Mouse (Mus musculus) cerebellum, adult 8-10 months (tissue): Measurements from ENCODE around the gene Mfap1b.
"Not testable (repeated sequence)": the region's sequence is repeated elsewhere in the genome, so short reads cannot be mapped to it uniquely, and the experiment has no call there.

Experiments used
- DNase-seq: peaks from one replicate; pipeline ENCODE4 v3.0.0; 2022

Mfap1b gene

DNA sequence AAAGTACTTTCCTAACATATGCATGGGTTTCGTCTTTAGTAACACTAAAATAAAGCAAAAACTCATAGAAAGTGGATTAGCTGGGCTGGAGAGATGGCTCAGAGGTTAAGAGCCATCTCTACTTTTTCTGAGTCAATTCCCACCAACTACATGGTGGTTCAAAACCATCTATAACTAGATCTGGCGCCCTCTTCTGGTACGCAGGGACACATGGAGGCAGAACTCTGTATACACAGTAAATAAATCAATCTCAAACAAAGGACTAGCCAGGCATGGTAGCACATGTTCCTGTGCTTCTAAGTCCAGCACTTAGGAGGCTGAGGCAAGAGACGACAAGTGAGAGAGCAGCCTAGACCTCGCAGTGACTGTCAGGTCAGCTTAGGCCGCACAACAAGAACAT is 4.9 kb downstream of the Mfap1b start:
- not testable (repeated sequence) for DNase-seq

- DNase-seq, result no peak
Measured at GRCm38 (mm10) chr2:121460071-121460470, 13.8 kb downstream of the Mfap1b start.

DNA sequence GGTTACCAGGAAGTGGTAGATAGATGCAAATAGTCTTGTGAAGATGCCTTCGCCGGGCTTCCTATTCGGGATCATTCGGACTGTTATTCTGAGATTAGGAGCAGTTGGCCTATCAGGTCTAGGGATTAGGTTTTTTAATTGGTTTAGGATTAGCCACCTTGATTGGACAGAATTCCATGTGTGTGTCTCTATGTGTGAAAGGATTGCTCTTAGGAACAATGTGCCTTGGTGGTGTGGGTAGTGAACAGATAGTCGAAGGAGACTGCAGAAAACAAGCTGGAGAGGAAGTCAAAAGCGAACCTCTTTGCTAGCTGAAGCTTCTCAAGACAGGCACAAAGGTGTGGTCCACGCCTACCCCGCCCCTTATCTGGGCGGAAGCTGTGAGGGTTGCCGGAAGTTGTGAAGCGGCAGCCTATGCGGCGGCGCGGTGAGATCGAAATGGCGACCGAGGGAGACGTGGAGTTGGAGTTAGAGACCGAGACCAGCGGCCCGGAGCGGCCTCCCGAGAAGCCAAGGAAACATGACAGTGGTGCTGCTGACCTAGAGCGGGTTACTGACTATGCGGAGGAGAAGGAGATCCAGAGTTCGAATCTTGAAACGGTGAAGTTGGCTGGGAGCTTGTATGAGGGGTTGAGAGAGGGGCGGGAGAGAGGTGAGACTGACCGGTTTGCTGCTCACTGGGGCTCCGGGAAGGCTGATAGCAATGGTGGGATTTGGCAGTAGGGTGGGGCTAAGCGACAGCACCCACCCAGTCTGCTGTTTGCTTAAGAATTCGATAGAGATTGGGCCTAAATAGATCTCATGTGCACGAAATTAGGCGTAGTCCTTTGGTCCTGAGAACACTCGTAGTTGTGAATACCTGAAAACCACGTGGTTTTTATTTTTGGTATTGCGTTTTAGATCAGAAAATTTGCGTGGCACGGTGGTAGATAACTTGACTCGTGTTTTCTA is 16.9 kb downstream of the Mfap1b start, which contains the start of gene Serinc4:
Gene Serinc4 (minus strand): TSS at position 90 of the 951 bp plus-strand sequence.
- DNase-seq, result peak; percentile 66

DNA sequence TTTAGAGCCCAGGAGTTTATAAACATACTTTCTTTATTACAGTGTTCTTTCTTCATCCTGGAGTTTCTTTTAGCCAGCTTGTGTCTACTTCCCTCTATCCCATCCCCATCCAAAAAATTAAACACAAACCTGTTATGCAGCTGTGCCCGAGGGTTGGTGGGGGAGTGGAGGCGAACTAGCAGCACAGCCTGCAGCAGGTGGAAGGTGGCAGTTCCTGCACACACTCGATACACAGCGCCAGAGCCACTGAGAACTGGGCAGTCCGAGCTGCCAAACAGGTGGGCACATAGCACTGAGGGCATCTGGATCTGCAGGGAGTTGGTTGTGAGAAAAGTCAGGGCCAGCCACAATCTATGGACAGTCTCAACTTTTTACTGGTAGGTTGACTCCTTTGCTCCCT is 18.3 kb downstream of the Mfap1b start:
- no peak for DNase-seq

DNA sequence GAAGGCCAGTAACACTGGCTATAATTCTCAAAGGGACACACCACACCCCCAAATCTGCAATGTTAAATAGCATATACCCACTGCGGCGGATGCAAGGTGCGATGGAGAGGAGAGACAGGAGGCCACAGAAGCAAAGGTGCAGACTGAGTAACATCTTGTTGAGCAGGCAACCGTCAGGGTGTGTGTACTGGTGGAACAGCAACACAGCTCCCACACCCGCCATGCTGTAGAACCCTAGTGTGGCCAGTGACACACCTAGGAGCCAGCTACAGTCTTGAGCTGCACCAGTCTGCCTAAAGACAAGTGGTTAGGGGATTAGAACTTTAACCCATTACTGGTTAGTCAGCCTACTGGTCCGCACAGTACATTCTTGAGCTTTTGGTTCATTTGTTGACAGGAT is 19.9 kb downstream of the Mfap1b start:
- no peak for DNase-seq

DNA sequence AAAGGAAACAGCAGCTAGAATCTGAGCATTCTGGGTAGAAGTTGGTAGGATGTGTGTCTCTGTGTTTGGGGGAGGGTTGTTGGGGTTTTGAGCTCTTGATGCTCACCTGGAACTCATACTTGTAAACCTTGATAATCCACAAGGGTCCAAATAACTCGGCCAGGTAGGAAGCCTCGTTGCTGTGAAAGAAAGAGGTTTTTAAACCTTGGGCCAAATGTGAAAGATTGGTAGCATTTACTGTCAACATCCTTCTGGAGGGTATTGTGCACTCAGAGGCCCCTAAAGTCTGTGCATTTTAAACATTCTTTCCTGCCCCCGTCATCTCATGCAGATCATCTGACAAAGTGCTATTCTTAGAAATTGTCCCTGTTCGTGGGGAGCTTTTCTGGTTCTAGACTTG is 20.9 kb downstream of the Mfap1b start, which contains the start of gene Hypk:
Gene Hypk (plus strand): TSS at position 301 of the 400 bp plus-strand sequence.
- DNase-seq, result no peak

DNA sequence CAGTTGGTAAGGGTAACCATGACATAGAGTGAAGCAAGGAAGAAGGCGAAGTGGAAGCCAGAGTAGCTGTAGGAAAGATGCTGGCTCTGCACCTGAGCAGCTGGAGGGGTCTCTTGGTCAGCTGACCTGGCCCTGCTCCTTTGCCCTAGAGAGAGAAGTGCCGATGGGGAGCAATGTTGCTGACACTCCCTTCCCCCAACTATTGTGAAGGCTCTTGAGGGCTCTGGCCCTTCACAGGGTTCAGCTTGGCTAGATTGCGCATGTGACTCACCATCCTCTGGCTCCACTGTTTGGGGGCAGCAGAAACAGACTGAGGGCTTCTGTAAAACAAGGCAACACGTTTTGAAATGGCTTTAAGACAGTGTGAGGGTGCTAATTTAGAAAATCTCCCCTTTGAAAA is 21.5 kb downstream of the Mfap1b start:
- DNase-seq, result no peak

DNA sequence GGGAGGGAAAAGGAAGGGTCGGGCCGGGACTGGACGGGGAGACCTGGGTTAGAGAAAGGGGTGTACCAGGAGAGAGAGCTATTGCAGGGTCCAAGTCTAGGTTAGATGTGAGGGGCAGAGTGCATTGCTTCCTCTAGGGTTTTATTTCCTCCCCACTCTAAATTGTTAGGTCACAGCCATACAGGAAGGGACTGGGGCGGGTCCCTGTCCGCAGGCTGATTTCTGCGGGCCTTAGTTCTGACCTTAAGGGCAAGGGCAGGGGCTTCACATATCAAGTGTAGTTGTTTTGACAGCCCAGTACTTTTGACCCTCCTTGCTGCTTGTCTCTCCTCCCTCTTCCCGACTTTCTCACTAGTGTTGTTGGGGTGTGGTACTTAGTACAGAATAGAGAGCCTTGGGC is 23.8 kb downstream of the Mfap1b start:
- DNase-seq, result no peak

DNA sequence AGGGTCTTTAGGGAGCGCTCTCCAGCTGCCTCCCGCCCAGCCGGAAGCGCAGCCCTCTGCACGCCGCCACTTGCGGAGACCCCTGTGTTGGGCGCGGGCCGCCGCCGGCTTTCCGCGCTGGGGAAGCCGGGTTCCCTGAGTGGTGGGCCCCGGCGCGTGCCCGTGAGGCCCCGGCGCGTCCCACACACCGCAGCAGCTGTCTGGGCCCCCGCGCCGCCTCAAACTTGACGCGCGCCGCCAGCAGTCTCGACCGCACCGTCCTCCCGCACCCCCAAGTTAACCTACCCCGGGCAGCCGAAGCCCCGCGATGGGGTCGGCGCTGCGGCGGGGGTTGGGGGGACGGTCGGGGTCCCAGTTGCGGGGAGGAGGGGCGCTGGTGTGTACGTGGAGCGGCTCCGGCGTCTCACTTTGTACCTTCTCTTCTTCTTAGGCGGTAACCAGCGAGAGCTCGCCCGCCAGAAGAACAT is 24.3 kb downstream of the Mfap1b start:
- DNase-seq, result no peak

GRCm38 (mm10) chr2:121448739-121449535 is 24.9 kb downstream of the Mfap1b start, which contains the start of gene Serf2:
Gene Serf2 (plus strand): TSS chr2:121449195.
- DNase-seq, result peak; percentile 98

DNA sequence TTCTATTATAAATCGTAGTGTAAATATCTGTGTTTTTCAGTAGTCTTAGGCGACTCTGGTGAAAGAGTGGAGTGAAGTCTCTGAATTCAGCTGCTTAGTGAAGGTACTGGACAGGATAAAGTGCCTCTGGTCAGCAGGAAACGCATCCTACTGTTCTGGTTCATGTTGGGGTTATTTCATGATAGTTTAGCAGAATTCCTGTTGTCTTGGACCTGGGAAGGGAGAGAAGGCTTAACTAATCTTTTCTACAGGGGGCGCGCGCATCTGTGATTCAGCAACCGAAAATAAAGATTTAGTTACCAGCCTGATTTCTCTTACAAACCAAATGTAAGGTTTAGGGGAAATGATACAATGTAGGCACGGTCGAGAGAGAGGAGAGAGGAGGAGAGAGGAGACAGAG is 25.7 kb downstream of the Mfap1b start:
- DNase-seq, result peak; percentile 35

GRCm38 (mm10) chr2:121447006-121447405 is 26.9 kb downstream of the Mfap1b start:
- no peak for DNase-seq

DNA sequence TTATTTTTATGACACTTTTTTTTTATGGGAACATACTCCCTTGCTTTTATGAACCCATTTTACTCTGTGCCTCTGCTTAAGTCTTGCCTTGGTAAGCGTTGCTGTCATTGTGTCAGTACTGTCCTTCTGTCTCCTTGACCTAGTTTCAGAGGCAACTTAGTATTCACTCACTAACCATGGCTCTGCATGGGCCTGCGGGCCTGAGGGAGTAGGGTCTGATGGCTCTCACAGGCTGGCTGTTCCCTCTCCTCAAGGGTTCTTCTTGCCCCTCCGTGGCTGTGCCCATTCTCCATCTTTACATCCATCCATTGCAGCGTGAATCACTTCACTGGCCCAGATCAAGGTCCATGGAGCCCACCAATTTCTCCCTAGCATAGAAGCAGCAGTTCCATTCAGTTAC is 27.4 kb downstream of the Mfap1b start:
- no peak for DNase-seq

DNA sequence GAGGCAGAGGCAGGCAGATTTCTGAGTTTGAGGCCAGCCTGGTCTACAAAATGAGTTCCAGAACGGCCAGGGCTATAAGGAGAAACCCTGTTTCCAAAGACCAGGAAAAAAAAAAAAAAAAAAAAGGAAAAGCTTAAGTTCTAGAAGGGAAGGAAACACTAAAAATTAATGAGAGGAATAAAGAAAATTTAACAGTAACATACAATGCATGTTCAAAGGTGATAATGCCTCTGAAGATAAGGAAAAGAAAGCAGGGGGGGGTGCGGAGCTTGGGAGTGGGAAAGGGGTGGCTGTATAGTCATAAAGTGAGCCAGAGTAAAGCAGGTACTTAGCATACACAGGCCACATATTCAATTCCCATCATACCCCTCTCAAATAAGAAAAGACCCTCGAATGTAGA is 28.8 kb downstream of the Mfap1b start:
- no peak for DNase-seq

DNA sequence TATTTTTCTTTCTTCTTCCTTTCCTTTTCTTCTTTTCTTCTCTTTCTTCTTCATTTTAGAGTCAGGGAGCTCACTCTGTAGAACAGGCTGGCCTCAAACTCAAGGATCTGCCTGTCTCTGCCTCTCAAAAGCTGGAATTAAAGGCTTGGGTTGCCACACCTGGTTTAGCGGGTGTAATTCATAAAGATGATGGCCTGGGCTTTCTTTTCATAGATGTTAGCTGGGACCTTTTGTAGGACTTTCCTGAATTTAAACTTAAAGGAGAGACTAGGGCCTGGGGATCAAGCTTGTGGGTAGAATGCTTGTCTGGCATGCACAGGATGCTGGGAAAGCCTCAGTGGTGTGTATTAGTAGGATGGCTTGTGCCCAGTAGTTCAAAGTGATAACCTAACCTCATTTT is 29.7 kb downstream of the Mfap1b start, which contains the start of gene Ell3:
Gene Ell3 (minus strand): TSS at position 101 of the 400 bp plus-strand sequence.
- DNase-seq, result no peak

GRCm38 (mm10) chr2:121443068-121443349 is 30.9 kb downstream of the Mfap1b start:
- DNase-seq, result no peak

DNA sequence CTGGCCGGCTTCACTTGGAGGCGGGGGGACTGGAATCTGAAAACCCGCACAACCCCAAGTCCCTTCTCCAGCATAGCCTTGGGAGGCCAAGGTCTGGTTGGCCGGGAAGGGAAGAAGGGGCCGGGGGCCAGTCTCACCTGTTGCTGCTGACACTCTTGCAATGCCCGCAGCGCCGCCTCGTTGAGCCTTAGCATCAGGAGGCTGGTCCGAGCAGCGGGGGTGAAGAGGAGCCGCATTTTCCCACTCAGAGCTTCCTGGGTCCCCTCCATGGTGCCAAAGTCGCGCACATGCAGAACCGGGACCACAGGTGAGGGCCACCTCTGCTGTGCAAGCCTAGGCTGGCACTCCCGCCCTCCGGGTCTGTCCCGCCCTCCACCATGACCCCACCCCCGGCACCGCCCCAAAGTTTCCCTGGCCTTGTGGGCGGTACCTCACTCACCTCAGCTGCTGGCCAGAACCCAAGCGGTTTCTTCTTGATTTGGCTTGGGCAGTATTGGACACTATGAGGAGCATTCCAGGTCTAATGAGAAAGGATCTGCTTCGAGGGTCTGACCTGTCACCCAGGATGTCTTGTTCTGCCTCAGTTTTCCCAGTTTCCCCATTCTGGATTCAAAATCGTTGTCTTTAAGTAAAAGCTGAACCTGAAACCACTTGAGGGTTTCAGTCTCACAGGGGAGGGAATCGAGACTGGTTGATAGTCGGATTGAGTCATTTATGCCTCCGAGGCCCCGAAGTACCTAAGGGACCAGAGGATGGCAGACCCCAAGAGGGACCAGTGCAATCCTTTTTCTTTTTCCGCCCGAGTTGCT is 31.4 kb downstream of the Mfap1b start:
- DNase-seq, result peak; percentile 51

DNA sequence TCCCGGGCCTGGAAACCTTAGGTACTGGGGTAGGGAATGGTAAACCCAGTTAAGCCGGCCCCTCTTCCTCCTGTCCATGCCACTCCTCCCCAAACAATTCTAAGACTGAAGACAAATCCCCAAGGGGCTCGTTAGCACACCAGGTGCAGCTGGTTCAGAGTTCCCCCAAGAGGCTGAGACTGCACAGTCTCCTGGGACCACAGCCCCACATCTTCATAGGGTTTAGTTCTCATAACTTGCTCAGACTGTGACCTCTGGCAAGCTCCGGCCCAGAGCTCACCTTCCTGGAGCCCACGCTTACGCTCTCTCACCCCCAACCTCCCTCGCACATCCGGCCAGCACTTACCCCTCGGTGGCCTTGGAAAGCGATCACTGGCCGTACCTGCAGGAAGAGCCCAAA is 32.1 kb downstream of the Mfap1b start:
- no peak for DNase-seq

GRCm38 (mm10) chr2:121440834-121441605 is 32.8 kb downstream of the Mfap1b start:
- no peak for DNase-seq

GRCm38 (mm10) chr2:121439746-121440145 is 34.1 kb downstream of the Mfap1b start:
- DNase-seq, result no peak

DNA sequence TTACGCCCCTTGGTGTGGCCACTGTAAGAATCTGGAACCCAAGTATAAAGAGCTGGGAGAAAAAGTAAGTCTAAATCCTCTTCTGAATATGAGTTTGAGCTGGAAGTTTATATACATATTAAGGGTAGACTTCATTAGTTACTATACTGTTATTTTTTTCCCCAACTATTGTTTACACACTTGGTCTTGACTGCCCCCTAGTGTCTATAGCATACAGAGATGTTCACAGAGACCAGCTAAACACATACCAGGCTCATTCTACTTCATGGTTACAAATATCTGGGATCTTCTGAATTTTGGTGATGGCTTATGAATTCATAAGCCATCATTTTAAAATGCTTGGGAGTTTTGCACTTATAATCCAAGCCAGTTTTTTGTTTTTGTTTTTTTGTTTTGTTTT is 39.0 kb downstream of the Mfap1b start:
- DNase-seq, result no peak

DNA sequence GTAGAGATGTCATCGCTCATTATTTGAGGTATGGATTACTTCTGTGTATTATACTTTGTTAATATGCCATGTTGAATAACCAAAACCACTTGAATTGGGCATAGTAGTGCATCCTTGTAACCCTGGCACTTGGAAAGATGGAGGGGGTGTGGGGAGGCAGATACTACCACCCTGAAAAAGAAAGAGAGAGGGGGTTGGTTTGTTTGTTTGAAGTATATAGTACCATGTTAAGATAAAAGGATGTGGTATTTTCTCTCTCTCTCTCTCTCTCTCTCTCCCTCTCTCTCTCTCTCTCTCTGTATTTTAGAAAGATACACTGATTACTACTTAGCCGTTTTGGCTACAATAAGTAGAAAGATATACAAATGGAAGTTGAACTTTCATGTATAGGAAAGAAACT is 48.0 kb downstream of the Mfap1b start:
- no peak for DNase-seq
